Mouse (Mus musculus) 416B (cell line): Measurements from ENCODE around the gene Cyp3a16.
A peak's percentile ranks its signal among the peaks of the same experiment; 100 is the strongest.
"Not testable (repeated sequence)": the region's sequence is repeated elsewhere in the genome, so short reads cannot be mapped to it uniquely, and the experiment has no call there.

Experiments
- DNase-seq: peaks from one replicate; pipeline ENCODE4 v3.0.0; 2011; ENCODE audit warnings: low read depth

Gene Cyp3a16

GRCm38 (mm10) chr5:145469623-145470022, at the start of gene Cyp3a16:
TSS of gene Cyp3a16 (minus strand) at chr5:145469723.
- DNase-seq, result not testable (repeated sequence)

GRCm38 (mm10) chr5:145490300-145490699, 20.8 kb upstream of the Cyp3a16 start:
- DNase-seq, result no peak

- no peak for DNase-seq
Observed at GRCm38 (mm10) chr5:145464304-145465088, 5.0 kb downstream of the Cyp3a16 start.

GRCm38 (mm10) chr5:145462321-145462720, 7.2 kb downstream of the Cyp3a16 start:
- DNase-seq, result no peak

GRCm38 (mm10) chr5:145454389-145454788, 15.1 kb downstream of the Cyp3a16 start:
- no peak for DNase-seq

GRCm38 (mm10) chr5:145433688-145434087, 35.8 kb downstream of the Cyp3a16 start:
- DNase-seq, result no peak

- no peak for DNase-seq
Observed at GRCm38 (mm10) chr5:145431004-145431403, 38.5 kb downstream of the Cyp3a16 start.

- no peak for DNase-seq
Observed at GRCm38 (mm10) chr5:145422287-145422686, 47.2 kb downstream of the Cyp3a16 start.

- DNase-seq, result peak; percentile 31
Observed at GRCm38 (mm10) chr5:145415416-145415815, 54.1 kb downstream of the Cyp3a16 start.
